Mouse (Mus musculus) megakaryocyte, embryonic 14.5 days (primary cell): ENCODE data around the gene Aatf.

ENCODE experiments used
- FLI1 ChIP-seq: IDR thresholded peaks from 2 replicates; pipeline ENCODE4 v1.6.1; 2012; ENCODE audit warnings: low read length, inconsistent platforms, mixed read lengths
- GATA1 ChIP-seq: IDR thresholded peaks from 3 replicates; pipeline ENCODE4 v1.6.1; 2012; ENCODE audit warnings: mixed read lengths, low read length, inconsistent platforms, borderline replicate concordance

DNA sequence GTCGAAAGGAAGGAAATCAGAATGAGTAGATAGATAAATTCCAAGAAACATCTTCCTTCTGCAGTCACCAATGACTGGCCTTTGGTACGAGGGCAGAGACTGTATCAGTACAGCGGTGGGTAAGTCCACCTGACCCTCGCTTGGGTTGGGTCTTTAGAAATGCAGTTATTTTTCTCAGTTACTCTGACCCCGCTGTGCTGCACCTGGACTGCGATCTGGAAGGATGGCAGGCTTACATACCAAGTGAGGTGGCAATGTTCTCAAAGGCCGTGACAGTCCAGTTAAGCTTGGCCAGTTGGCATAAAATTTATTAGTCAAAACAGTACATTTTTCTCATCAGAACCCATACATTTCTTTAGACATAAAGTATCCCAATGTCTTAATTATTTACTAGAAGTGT lies 59.4 kb downstream of the Aatf start:
- TF ChIP-seq GATA1 = no peak
- TF ChIP-seq FLI1 = no peak
